ENCODE assay signal across 21 mouse cellular contexts in the genomic region with DNA sequence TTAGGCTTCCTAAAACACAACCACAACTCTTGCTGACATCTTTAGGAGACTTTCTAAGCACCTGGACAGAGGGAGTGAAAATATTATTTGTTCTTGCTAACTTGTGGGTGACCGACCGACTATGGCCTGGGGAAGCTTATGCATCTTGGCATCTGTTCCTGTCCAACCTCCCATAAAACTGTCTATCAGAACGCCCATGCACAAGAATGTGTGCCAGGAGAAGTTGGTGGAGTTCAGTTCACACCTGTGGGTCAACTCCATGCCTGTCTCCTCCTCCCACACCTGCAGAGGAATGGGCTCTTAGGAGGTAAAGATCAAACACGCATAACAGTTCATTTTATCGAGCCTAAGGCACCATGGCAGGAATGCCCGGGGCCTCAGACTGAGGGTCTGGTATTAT.
DNase-seq lines count a peak whose midpoint lies in the region.
"Had no signal": no experiment of that assay in that cellular context is flagged by ENCODE, and none has a peak within 500 bp of the region (broad histone marks: within the 10 kb centered on the region; RNA-seq: fewer than 3 reads in every experiment).

No protein-coding gene starts in this region.

- H3K9me3 ChIP-seq in limb, embryonic 10.5 days (replicated peaks) = no peaks in the 10 kb centered on the region
- H3K9me3 ChIP-seq: embryonic facial prominence, embryonic 10.5 days; embryonic facial prominence, embryonic 12.5 days; forebrain, embryonic 10.5 days; forebrain, embryonic 12.5 days; forebrain, embryonic 15.5 days had no signal

- peaks cover 33% of the 10 kb centered on the region for H3K4me1 ChIP-seq in limb, embryonic 10.5 days
- H3K4me1 ChIP-seq: forebrain, embryonic 12.5 days; forebrain, embryonic 15.5 days had no signal

- H3K36me3 ChIP-seq in limb, embryonic 10.5 days = no peaks in the 10 kb centered on the region
- H3K36me3 ChIP-seq: embryonic facial prominence, embryonic 10.5 days; embryonic facial prominence, embryonic 12.5 days; forebrain, embryonic 10.5 days; forebrain, embryonic 12.5 days; forebrain, embryonic 15.5 days had no signal

- 0 out of 2 replicates have a peak overlapping the region, but pooled peaks have one; percentile 39 for H3K27ac ChIP-seq in limb, embryonic 10.5 days
- H3K27ac ChIP-seq: embryonic facial prominence, embryonic 10.5 days; embryonic facial prominence, embryonic 12.5 days; forebrain, embryonic 10.5 days; forebrain, embryonic 12.5 days; forebrain, embryonic 15.5 days had no signal

- 59% methylated on average over 6 of the region's 6 CpGs for WGBS in limb, embryonic 10.5 days

- H3K4me3 ChIP-seq in limb, embryonic 10.5 days = no peak overlapping the region
- H3K4me3 ChIP-seq: embryonic facial prominence, embryonic 10.5 days; embryonic facial prominence, embryonic 12.5 days; forebrain, embryonic 10.5 days; forebrain, embryonic 12.5 days; forebrain, embryonic 15.5 days had no signal

- DNase-seq in fat pad, adult 2 months (ENCODE audit: extremely low read depth, low read depth, low spot score) = peak; percentile 37
- peak; percentile 72 for DNase-seq in forelimb bud, embryonic 11.5 days (ENCODE audit: low read depth, low spot score)
- DNase-seq in limb, embryonic 10.5 days (ENCODE audit: low spot score) = peak; percentile 40
- DNase-seq in testis, postnatal 10 days (ENCODE audit: low spot score) = no peak
- no peak for DNase-seq in frontal cortex, postnatal 10 days (ENCODE audit: low spot score in 2 of 2)
- no peak for DNase-seq in urinary bladder, postnatal 4 days (ENCODE audit: low spot score in 2 of 2)
- DNase-seq: adrenal gland, adult 2 months; adrenal gland, postnatal 10 days; adrenal gland, postnatal 25 days; cerebellum, adult 11 months; cerebellum, adult 18-20 months; cerebellum, adult 8-10 months; cerebellum, adult 9-11 months; cerebellum, postnatal 14 days; cerebellum, postnatal 36 days; forebrain, postnatal 0 days had no signal

- peaks cover 9% of the 10 kb centered on the region; the same call in 1 of the 2 replicates for H3K27me3 ChIP-seq in limb, embryonic 10.5 days (ENCODE audit: low read depth, poor library complexity, severe bottlenecking)
- H3K27me3 ChIP-seq: embryonic facial prominence, embryonic 12.5 days; forebrain, embryonic 12.5 days; forebrain, embryonic 15.5 days had no signal

Comparison
In these comparisons a context has a peak if more than half of its experiments do, and no peak if none do; other contexts are left out.
1. DNase-seq: peak in fat pad, adult 2 months (single experiment), forelimb bud, embryonic 11.5 days (single experiment) and limb, embryonic 10.5 days (single experiment); none in testis, postnatal 10 days (single experiment), frontal cortex, postnatal 10 days (0 of 2) and urinary bladder, postnatal 4 days (0 of 2).